Mouse (Mus musculus) gastrocnemius, adult 18-20 months (tissue): ENCODE measurements around the gene Nipsnap3a. TPM values are rescaled to one million over a fixed set of nuclear protein-coding genes. Genes with fewer than 3 reads are reported as not detected.

ENCODE experiments used
- DNase-seq: peaks from one replicate; pipeline ENCODE4 v3.0.0; 2021; ENCODE audit warnings: low spot score
- long read RNA-seq, 2 experiments: library from polyadenylated mRNA; stranded (forward); transcript quantifications; one replicate each; pipeline ENCODE4 v2.0.0; 2021
- total RNA-seq, 2 experiments: library from RNA; stranded (reverse); gene quantifications; 2 replicates each; pipeline ENCODE4 v1.2.3; 2021

The Nipsnap3a gene
- not detected for total RNA-seq
- long read RNA-seq, experiment 1, result 0 reads
- long read RNA-seq, experiment 2, result 0 reads

GRCm38 (mm10) chr4:52989248-52989647 lies at the start of gene Nipsnap3a:
Nipsnap3a (plus strand) TSS chr4:52989272.
- DNase-seq, result no peak

- no peak for DNase-seq
Measured at GRCm38 (mm10) chr4:52946665-52947064, 42.4 kb upstream of the Nipsnap3a start.

- no peak for DNase-seq
Measured at GRCm38 (mm10) chr4:52949005-52949404, 40.1 kb upstream of the Nipsnap3a start.

GRCm38 (mm10) chr4:52958693-52959092 lies 30.4 kb upstream of the Nipsnap3a start:
- no peak for DNase-seq

- DNase-seq, result no peak
Measured at GRCm38 (mm10) chr4:52964247-52964646, 24.8 kb upstream of the Nipsnap3a start, which contains the start of gene Olfr270. Olfr270 (plus strand) TSS chr4:52964547.

GRCm38 (mm10) chr4:52985216-52985615 lies 3.9 kb upstream of the Nipsnap3a start:
- no peak for DNase-seq

GRCm38 (mm10) chr4:52986266-52986665 lies 2.8 kb upstream of the Nipsnap3a start:
- DNase-seq, result no peak

- peak; percentile 19 for DNase-seq
Measured at GRCm38 (mm10) chr4:52999449-52999848, 10.4 kb downstream of the Nipsnap3a start.

- DNase-seq, result no peak
Measured at GRCm38 (mm10) chr4:53000154-53000553, 11.1 kb downstream of the Nipsnap3a start.

- DNase-seq, result no peak
Measured at GRCm38 (mm10) chr4:53009183-53009582, 20.1 kb downstream of the Nipsnap3a start.

GRCm38 (mm10) chr4:53009871-53010270 lies 20.8 kb downstream of the Nipsnap3a start:
- no peak for DNase-seq

GRCm38 (mm10) chr4:53011732-53012361 lies 22.8 kb downstream of the Nipsnap3a start, which contains the start of gene Nipsnap3b:
Nipsnap3b (plus strand) TSS chr4:53011880.
- peak; percentile 96 for DNase-seq

- DNase-seq, result no peak
Measured at GRCm38 (mm10) chr4:53014421-53014820, 25.3 kb downstream of the Nipsnap3a start.

GRCm38 (mm10) chr4:53015024-53015423 lies 26.0 kb downstream of the Nipsnap3a start:
- no peak for DNase-seq

- no peak for DNase-seq
Measured at GRCm38 (mm10) chr4:53018392-53018791, 29.3 kb downstream of the Nipsnap3a start.

- DNase-seq, result no peak
Measured at GRCm38 (mm10) chr4:53023189-53023925, 34.3 kb downstream of the Nipsnap3a start.

GRCm38 (mm10) chr4:53024397-53024796 lies 35.3 kb downstream of the Nipsnap3a start:
- no peak for DNase-seq

- no peak for DNase-seq
Measured at GRCm38 (mm10) chr4:53027811-53028210, 38.7 kb downstream of the Nipsnap3a start.

- DNase-seq, result no peak
Measured at GRCm38 (mm10) chr4:53030326-53030948, 41.4 kb downstream of the Nipsnap3a start.

GRCm38 (mm10) chr4:53043819-53044218 lies 54.7 kb downstream of the Nipsnap3a start:
- DNase-seq, result no peak

GRCm38 (mm10) chr4:53045807-53046206 lies 56.7 kb downstream of the Nipsnap3a start:
- no peak for DNase-seq
